Mouse (Mus musculus) G1E (cell line): ENCODE measurements around the gene Dgat2.

Source experiments
- CTCF ChIP-seq: IDR thresholded peaks from 2 replicates; pipeline ENCODE4 v1.5.1; 2012; ENCODE audit warnings: low read depth, low read length, inconsistent platforms, mixed read lengths
- POLR2AphosphoS5 ChIP-seq: IDR thresholded peaks from 2 replicates; pipeline ENCODE4 v1.6.1; 2012; ENCODE audit warnings: low read depth, low read length, inconsistent platforms; ENCODE audit not compliant: insufficient replicate concordance

DNA sequence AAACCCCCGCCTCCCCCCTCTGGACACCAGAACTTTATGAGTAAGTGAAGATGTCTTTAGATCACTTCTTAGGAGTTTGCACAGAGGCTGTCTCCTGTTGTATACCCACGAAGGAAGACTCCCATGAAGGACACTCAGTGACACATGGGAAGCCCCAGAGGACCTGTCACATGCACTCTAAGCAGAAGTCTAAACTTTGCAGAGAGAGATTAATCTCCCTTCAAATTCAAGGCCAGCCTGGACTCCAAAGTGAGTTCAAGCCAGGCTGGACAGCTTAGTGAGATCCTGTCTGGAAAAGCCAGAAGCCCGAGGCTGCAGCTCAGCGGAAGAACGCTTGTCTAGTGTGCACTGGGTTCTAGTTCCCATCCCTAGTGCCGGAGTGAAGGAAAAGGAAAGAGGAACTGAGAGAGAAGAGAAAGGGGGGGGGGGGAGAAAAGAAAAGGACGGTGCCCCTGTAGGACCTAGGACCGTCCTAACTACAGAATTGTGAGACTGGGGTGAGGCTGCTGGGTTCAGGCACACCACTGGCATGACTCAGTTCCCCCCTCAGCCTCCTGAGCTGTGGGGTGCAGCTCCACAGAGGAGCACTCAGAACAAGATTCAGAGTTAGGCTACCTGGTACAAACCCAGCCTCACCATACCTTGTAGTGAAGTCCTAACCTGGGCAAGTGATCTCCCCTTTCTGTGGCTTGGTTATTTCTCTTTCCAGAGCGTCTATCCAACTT is 17.1 kb upstream of the Dgat2 start:
- TF ChIP-seq CTCF (no peak), POLR2AphosphoS5 (no peak)
